Mouse (Mus musculus) heart, embryonic 12.5 days (tissue): Measurements from ENCODE around the gene Il34. TPM values are rescaled to one million over a fixed set of nuclear protein-coding genes. Genes with fewer than 3 reads are reported as not detected.

Experiments
- ATAC-seq: fragments of 200-750 bp; cut with Nextera tagmentation; 2 replicates; pipeline ENCODE4 v1.8.0; 2017; ENCODE audit warnings: moderate TSS enrichment, moderate library complexity; ENCODE audit not compliant: insufficient number of reproducible peaks, low FRiP score
- H3K27ac ChIP-seq: fragments of 300-500 bp; sonication (generic); 2 replicates; pipeline ENCODE4 v1.5.1; 2016; ENCODE audit warnings: mild to moderate bottlenecking, moderate library complexity; ENCODE audit not compliant: poor library complexity, severe bottlenecking
- H3K27me3 ChIP-seq: fragments of 300-500 bp; sonication (generic); replicated peaks from 2 replicates; pipeline ENCODE4 v1.6.1; 2016; ENCODE audit warnings: mild to moderate bottlenecking, moderate library complexity
- H3K36me3 ChIP-seq: fragments of 300-500 bp; sonication (generic); 2 replicates; pipeline ENCODE4 v1.6.1; 2016; ENCODE audit warnings: mild to moderate bottlenecking, moderate library complexity
- H3K4me1 ChIP-seq: fragments of 300-500 bp; sonication (generic); replicated peaks from 2 replicates; pipeline ENCODE4 v1.6.1; 2016; ENCODE audit warnings: mild to moderate bottlenecking
- H3K4me2 ChIP-seq: fragments of 300-500 bp; sonication (generic); 2 replicates; pipeline ENCODE4 v1.6.1; 2016; ENCODE audit warnings: mild to moderate bottlenecking, moderate library complexity
- H3K4me3 ChIP-seq: fragments of 300-500 bp; sonication (generic); 2 replicates; pipeline ENCODE4 v1.5.1; 2016; ENCODE audit warnings: mild to moderate bottlenecking
- H3K9ac ChIP-seq: fragments of 300-500 bp; sonication (generic); 2 replicates; pipeline ENCODE4 v1.6.1; 2016; ENCODE audit warnings: mild to moderate bottlenecking, moderate library complexity
- H3K9me3 ChIP-seq: fragments of 300-500 bp; sonication (generic); replicated peaks from 2 replicates; pipeline ENCODE4 v1.6.1; 2016; ENCODE audit warnings: mild to moderate bottlenecking, moderate library complexity
- WGBS: fragments of 180-500 bp; shearing (Covaris S2); methylation state at CpG from one replicate; pipeline ENCODE4 v1.1.7; 2016; 5-methylcytosine and 5-hydroxymethylcytosine counted together
- polyA plus RNA-seq: library from polyadenylated mRNA; unstranded; fragments of >200 nt; fragmentation: Nextera tagmentation; extraction: Ambion mirVana; gene quantifications from 2 replicates; pipeline ENCODE4 v1.2.1, GENCODE M21; 2016

Il34 gene
- polyA plus RNA-seq, 1 experiment from 2014 or later = 0.13 TPM

DNA sequence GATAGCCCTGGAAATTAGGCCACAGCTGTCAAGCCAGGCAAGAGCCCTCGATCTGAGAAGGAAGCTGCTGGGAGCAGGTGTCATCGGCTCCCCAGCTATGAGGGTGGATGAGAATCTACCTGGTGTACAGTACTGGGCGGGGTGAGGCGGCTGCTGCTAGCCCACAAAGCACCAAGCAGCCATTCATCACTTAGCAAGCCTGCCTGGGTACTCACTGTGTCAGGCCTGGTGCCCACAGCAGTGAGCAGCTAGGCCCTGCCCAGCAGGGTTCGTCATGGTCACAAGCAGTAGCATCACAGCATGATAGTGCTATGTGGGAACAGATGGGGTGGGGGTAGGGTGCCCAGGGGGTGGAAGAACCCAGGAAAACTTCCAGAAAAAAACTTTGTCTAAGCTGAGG lies 110.3 kb downstream of the Il34 start:
- H3K36me3 ChIP-seq = no peaks in the 10 kb centered on the region; the same call in 1 of the 2 replicates
- H3K4me2 ChIP-seq = no peak overlapping the region
- no peaks in the 10 kb centered on the region for H3K27me3 ChIP-seq
- H3K4me1 ChIP-seq = peaks cover 41% of the 10 kb centered on the region
- H3K9ac ChIP-seq = no peak overlapping the region
- H3K27ac ChIP-seq = no peak overlapping the region
- no peak overlapping the region for H3K4me3 ChIP-seq
- ATAC-seq = 0 out of 2 replicates have a peak, but pooled peaks have one; percentile 15
- 78% methylated on average over 5 of the region's 5 CpGs for WGBS
- no peaks in the 10 kb centered on the region for H3K9me3 ChIP-seq

DNA sequence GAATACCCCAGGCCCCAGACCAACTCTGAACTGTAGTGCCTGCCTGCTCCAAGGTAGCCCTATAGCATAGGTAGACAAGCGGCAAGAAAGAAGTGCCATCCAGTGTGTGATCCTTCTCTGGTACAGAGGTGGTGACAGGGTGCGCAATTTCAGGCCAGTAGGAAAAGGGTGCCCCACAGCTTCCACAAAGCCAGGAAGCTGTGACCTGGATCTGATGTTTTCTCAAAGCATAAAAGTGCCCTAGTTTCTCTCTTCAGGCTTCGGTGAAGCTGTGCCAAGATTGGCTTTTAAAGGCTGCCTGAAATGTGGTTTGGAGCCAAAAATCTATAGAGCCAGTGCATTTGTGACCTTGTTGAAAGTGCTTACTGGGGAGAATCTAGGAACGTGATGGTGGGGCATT lies 110.9 kb downstream of the Il34 start:
- no peaks in the 10 kb centered on the region for H3K9me3 ChIP-seq
- H3K4me3 ChIP-seq = no peak overlapping the region
- H3K9ac ChIP-seq = no peak overlapping the region
- peaks cover 46% of the 10 kb centered on the region for H3K4me1 ChIP-seq
- H3K27ac ChIP-seq = peak overlapping the region; percentile 18; the same call in 1 of the 2 replicates
- no peak overlapping the region for H3K4me2 ChIP-seq
- ATAC-seq = no peak
- no peaks in the 10 kb centered on the region for H3K27me3 ChIP-seq
- no peaks in the 10 kb centered on the region; the same call in 1 of the 2 replicates for H3K36me3 ChIP-seq
- 76% methylated on average over 4 of the region's 4 CpGs for WGBS

DNA sequence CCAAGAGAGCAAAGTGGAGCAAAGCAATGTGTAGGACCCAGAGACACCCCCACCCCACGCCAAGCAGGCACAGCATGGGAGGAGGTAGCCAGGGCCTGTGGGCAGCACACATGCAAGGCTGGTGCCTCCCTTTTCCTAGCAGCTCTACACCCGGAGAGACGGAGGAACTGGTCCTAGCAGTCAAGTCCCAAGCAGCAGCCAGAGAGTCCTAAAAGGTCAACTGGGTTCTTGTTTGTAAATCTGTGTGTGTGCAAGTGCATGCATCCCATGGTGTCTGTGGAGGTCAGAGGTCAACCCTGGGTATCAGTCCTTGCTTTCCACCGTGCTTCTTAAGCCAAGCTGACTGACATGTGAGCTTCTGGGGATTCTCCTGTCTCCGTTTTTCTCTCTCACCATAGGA lies 111.5 kb downstream of the Il34 start:
- Histone ChIP-seq H3K9me3 (no peaks in the 10 kb centered on the region), H3K27ac (no peak overlapping the region), H3K9ac (no peak overlapping the region), H3K27me3 (no peaks in the 10 kb centered on the region), H3K4me3 (no peak overlapping the region), H3K4me1 (peaks cover 50% of the 10 kb centered on the region), H3K36me3 (no peaks in the 10 kb centered on the region; the same call in 1 of the 2 replicates), H3K4me2 (no peak overlapping the region)
- ATAC-seq = no peak
- WGBS = 68% methylated on average over 5 of the region's 5 CpGs

Other genes with a start within 250 kb of the Il34 start
- gene Vac14, start 187.3 kb downstream of the Il34 start, polyA plus RNA-seq = 23.8 and 24.1 TPM in 2 replicates
- 12.9 and 14.3 TPM in 2 replicates for gene Mtss1l, start 84.4 kb downstream of the Il34 start, polyA plus RNA-seq
- 65.2 and 65.7 TPM in 2 replicates for gene Cog4, start 40.7 kb upstream of the Il34 start, polyA plus RNA-seq
- 106 and 110 TPM in 2 replicates for gene Sf3b3, start 40.9 kb upstream of the Il34 start, polyA plus RNA-seq
- gene Fuk, start 96.6 kb upstream of the Il34 start, polyA plus RNA-seq = 10.0 and 10.2 TPM in 2 replicates
- 27.1 and 27.6 TPM in 2 replicates for gene St3gal2, start 114.0 kb upstream of the Il34 start, polyA plus RNA-seq
- 14.9 and 16.3 TPM in 2 replicates for gene Ddx19a, start 191.9 kb upstream of the Il34 start, polyA plus RNA-seq
- 5.4 and 5.7 TPM in 2 replicates for gene Ddx19b, start 225.8 kb upstream of the Il34 start, polyA plus RNA-seq
- gene Aars, start 227.2 kb upstream of the Il34 start, polyA plus RNA-seq = 49.3 and 52.3 TPM in 2 replicates